Mouse (Mus musculus) leukemia stem cell, adult 10-12 weeks (primary cell): ENCODE measurements around the gene Tbcc. TPM values are rescaled to one million over a fixed set of nuclear protein-coding genes. Genes with fewer than 3 reads are reported as not detected.

Experiments used
- polyA plus RNA-seq: library from polyadenylated mRNA; stranded (reverse); fragments of >175 nt; gene quantifications from 2 replicates; pipeline ENCODE4 v1.2.3, GENCODE M21; 2012; ENCODE audit warnings: low replicate concordance

Tbcc gene
- 23.6 and 27.2 TPM in 2 replicates for polyA plus RNA-seq

DNA sequence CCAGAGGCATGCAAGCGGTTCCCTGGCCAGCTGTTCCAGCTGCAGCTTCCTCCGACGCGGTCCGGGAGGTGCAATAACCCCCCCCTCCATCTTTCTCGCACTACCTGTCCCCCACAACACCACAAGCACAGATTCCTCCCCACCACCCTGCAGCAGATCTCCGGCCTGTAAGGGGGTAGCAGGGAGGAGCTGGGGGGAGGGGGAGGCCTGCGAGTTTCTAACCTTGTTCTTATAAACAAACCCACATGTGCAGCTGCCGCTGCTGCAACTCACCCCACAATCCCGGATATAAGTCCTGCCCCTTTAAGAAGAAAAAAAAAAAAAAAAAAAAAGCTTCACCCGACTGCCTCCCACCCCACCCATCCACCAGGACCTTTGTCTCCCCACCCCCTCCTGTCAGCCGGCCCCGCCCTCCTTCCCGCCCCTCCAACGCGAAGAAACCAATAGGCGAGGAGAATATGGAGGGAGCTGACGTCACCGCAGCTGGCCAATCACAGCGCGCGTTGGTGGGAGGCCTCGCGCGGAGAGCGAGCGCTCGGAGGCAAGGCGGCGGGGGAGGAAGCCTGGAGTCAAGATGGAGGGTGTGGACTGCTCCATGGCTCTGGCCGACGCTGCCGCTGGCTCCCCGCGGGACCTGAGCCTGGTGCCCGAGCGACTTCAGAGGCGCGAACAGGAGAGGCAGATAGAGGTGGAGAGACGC, at the start of gene Tbcc:
TSS of gene Tbcc (plus strand) at position 569 of the 700 bp plus-strand sequence.

GRCm38 (mm10) chr17:46857903-46858748, 32.4 kb upstream of the Tbcc start, which contains the start of gene Bicral:
Gene Bicral (minus strand): TSS chr17:46858482.

GRCm38 (mm10) chr17:46910186-46910585, 19.7 kb downstream of the Tbcc start, which contains the start of gene Prph2:
Gene Prph2 (plus strand): TSS chr17:46910459.

Other genes starting within 250 kb of the Tbcc start
- gene Klc4, start 244.7 kb upstream of the Tbcc start, polyA plus RNA-seq: 6.1 and 9.9 TPM in 2 replicates
- gene Mrpl2, start 244.5 kb upstream of the Tbcc start, polyA plus RNA-seq: 845 and 851 TPM in 2 replicates
- 3.1 and 12.3 TPM in 2 replicates for gene Cul7, start 240.3 kb upstream of the Tbcc start, polyA plus RNA-seq
- 7.7 and 14.0 TPM in 2 replicates for gene Rrp36, start 216.3 kb upstream of the Tbcc start, polyA plus RNA-seq
- gene Mea1, start 211.9 kb upstream of the Tbcc start, polyA plus RNA-seq: 55.5 and 91.8 TPM in 2 replicates
- gene Klhdc3, start 209.8 kb upstream of the Tbcc start, polyA plus RNA-seq: 260 and 474 TPM in 2 replicates
- 87.2 and 94.1 TPM in 2 replicates for gene Ppp2r5d, start 185.6 kb upstream of the Tbcc start, polyA plus RNA-seq
- 27.7 and 37.0 TPM in 2 replicates for gene Pex6, start 179.2 kb upstream of the Tbcc start, polyA plus RNA-seq
- gene Gnmt, start 161.5 kb upstream of the Tbcc start, polyA plus RNA-seq: 0.96 TPM in 1 of 2 replicates, not detected in the other
- 88.2 and 108 TPM in 2 replicates for gene Cnpy3, start 138.5 kb upstream of the Tbcc start, polyA plus RNA-seq
- 0.23 TPM in 1 of 2 replicates, not detected in the other for gene Ptcra, start 127.0 kb upstream of the Tbcc start, polyA plus RNA-seq
- gene 2310039H08Rik, start 118.0 kb upstream of the Tbcc start, polyA plus RNA-seq: 108 and 208 TPM in 2 replicates
- 2.0 and 16.9 TPM in 2 replicates for gene Rpl7l1, start 108.0 kb upstream of the Tbcc start, polyA plus RNA-seq
- 10.2 and 17.7 TPM in 2 replicates for gene Bicral, start 32.2 kb upstream of the Tbcc start, polyA plus RNA-seq
- not detected in 2 replicates for gene Prph2, start 19.8 kb downstream of the Tbcc start, polyA plus RNA-seq
- 7.3 and 9.4 TPM in 2 replicates for gene Ubr2, start 119.9 kb downstream of the Tbcc start, polyA plus RNA-seq